Mouse (Mus musculus): ENCODE measurements around the gene Fads2. TPM values are rescaled to one million over a fixed set of nuclear protein-coding genes. Genes with fewer than 3 reads are reported as not detected.

Gene Fads2
- total RNA-seq, 2 experiments from 2014 or later, result 109 to 121 TPM

- peak; percentile 92 for TF ChIP-seq CTCF (IDR thresholded peaks at IDR 0.05)
- Histone ChIP-seq H3K27ac (peak overlapping the region; percentile 13; the same call in 1 of the 2 replicates), H3K4me3 (no peak overlapping the region)
- peak in 1 of 2 experiments; percentile 46 for DNase-seq (ENCODE audit: extremely low spot score in 1 of 2, low spot score in 2 of 2)
- intact Hi-C loops (cut with DNase I), result loop anchor here (10.0 kb wide), 1 partner anchor 135 kb away; no protein-coding TSS in a partner anchor
These were observed 41.5 kb downstream of the Fads2 start for GRCm38 (mm10) chr19:10059911-10060567.

GRCm38 (mm10) chr19:10058876-10059427 lies 42.6 kb downstream of the Fads2 start:
- intact Hi-C loops (cut with DNase I), result no loop called here
- Histone ChIP-seq H3K27ac (no peak overlapping the region), H3K4me3 (no peak overlapping the region)
- TF ChIP-seq CTCF (IDR thresholded peaks at IDR 0.05), result no peak
- DNase-seq (ENCODE audit: extremely low spot score in 1 of 2, low spot score in 2 of 2), result no peak

- intact Hi-C loops (cut with DNase I), result no loop called here
- no peak for TF ChIP-seq CTCF (IDR thresholded peaks at IDR 0.05)
- DNase-seq (ENCODE audit: extremely low spot score in 1 of 2, low spot score in 2 of 2), result no peak
- Histone ChIP-seq H3K4me3 (no peak overlapping the region), H3K27ac (no peak overlapping the region)
These were observed 43.2 kb downstream of the Fads2 start for GRCm38 (mm10) chr19:10058352-10058825.

GRCm38 (mm10) chr19:10057486-10058351 lies 43.8 kb downstream of the Fads2 start:
- intact Hi-C loops (cut with DNase I), result no loop called here
- Histone ChIP-seq H3K4me3 (no peak overlapping the region), H3K27ac (no peak overlapping the region)
- no peak for DNase-seq (ENCODE audit: extremely low spot score in 1 of 2, low spot score in 2 of 2)
- TF ChIP-seq CTCF (IDR thresholded peaks at IDR 0.05), result no peak

- Histone ChIP-seq H3K27ac (no peak overlapping the region), H3K4me3 (no peak overlapping the region)
- no peak for TF ChIP-seq CTCF (IDR thresholded peaks at IDR 0.05)
- no peak for DNase-seq (ENCODE audit: extremely low spot score in 1 of 2, low spot score in 2 of 2)
- intact Hi-C loops (cut with DNase I), result no loop called here
These were observed 44.9 kb downstream of the Fads2 start for GRCm38 (mm10) chr19:10056686-10057085.

GRCm38 (mm10) chr19:10055783-10056660 lies 45.5 kb downstream of the Fads2 start:
- H3K27ac ChIP-seq, result no peak overlapping the region

GRCm38 (mm10) chr19:10055261-10055660 lies 46.3 kb downstream of the Fads2 start:
- no peak for TF ChIP-seq CTCF (IDR thresholded peaks at IDR 0.05)
- Histone ChIP-seq H3K27ac (no peak overlapping the region), H3K4me3 (no peak overlapping the region)
- no peak for DNase-seq (ENCODE audit: extremely low spot score in 1 of 2, low spot score in 2 of 2)
- intact Hi-C loops (cut with DNase I), result no loop called here

More at GRCm38 (mm10) chr19:10055783-10056660, 45.5 kb downstream of the Fads2 start:
- TF ChIP-seq CTCF (IDR thresholded peaks at IDR 0.05), result no peak; the same call in 1 of the 2 replicates
- DNase-seq (ENCODE audit: extremely low spot score in 1 of 2, low spot score in 2 of 2), result no peak
- intact Hi-C loops (cut with DNase I), result no loop called here
- no peak overlapping the region for H3K4me3 ChIP-seq

- intact Hi-C loops (cut with DNase I), result no loop called here
- Histone ChIP-seq H3K27ac (no peak overlapping the region), H3K4me3 (no peak overlapping the region)
- DNase-seq (ENCODE audit: extremely low spot score in 1 of 2, low spot score in 2 of 2), result no peak
- no peak for TF ChIP-seq CTCF (IDR thresholded peaks at IDR 0.05)
These were observed 47.0 kb downstream of the Fads2 start for GRCm38 (mm10) chr19:10054361-10055075.

GRCm38 (mm10) chr19:10053692-10054260 lies 47.8 kb downstream of the Fads2 start:
- no peak for DNase-seq (ENCODE audit: extremely low spot score in 1 of 2, low spot score in 2 of 2)
- no peak overlapping the region for H3K27ac ChIP-seq
- intact Hi-C loops (cut with DNase I), result no loop called here
- TF ChIP-seq CTCF (IDR thresholded peaks at IDR 0.05), result no peak
- H3K4me3 ChIP-seq, result no peak overlapping the region

GRCm38 (mm10) chr19:10052698-10053097 lies 48.8 kb downstream of the Fads2 start:
- intact Hi-C loops (cut with DNase I), result no loop called here
- no peak for DNase-seq (ENCODE audit: extremely low spot score in 1 of 2, low spot score in 2 of 2)
- Histone ChIP-seq H3K27ac (no peak overlapping the region), H3K4me3 (no peak overlapping the region)
- no peak for TF ChIP-seq CTCF (IDR thresholded peaks at IDR 0.05)
